10 mouse cellular contexts compared by ENCODE assay signal in the genomic region with DNA sequence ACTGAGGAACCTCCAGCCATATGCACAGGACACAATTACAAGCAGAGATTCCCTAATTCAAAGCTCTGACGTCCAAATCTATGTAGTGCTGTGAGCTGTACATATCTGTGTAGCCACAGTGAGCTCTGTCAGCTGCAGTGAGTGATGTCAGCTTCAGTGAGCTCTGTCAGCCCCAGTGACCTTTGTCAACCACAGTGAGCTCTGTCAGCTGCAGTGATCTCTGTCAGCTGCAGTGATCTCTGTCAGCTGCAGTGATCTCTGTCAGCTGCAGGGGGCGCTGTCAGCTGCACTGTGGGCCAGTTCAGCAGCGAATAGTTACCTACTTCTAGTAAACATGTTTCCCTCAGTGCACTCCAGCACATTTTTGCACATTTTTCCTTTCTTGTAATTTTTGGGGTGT. TPM values are rescaled to one million over a fixed set of nuclear protein-coding genes. Genes with fewer than 3 reads are reported as not detected.
A peak's percentile ranks its signal among the peaks of the same experiment; 100 is the strongest.
DNase-seq lines count a peak whose midpoint lies in the region; ATAC-seq lines count a peak whose summit lies in the region.
"Had no signal": no experiment of that assay in that cellular context is flagged by ENCODE, and none has a peak within 500 bp of the region (broad histone marks: within the 10 kb centered on the region; RNA-seq: fewer than 3 reads in every experiment).

No protein-coding gene starts in this region.

- peaks cover 15% of the 10 kb centered on the region for H3K4me1 ChIP-seq in hindbrain, embryonic 10.5 days (replicated peaks)
- peaks cover 36% of the 10 kb centered on the region for H3K4me1 ChIP-seq in hindbrain, embryonic 13.5 days (replicated peaks)
- 0 out of 2 replicates have a peak, but pooled peaks cover 6% of the 10 kb centered on the region for H3K4me1 ChIP-seq in embryonic facial prominence, embryonic 10.5 days
- H3K4me1 ChIP-seq: embryonic facial prominence, embryonic 12.5 days; liver, embryonic 15.5 days had no signal

- no peak overlapping the region for H3K9ac ChIP-seq in hindbrain, embryonic 13.5 days
- H3K9ac ChIP-seq: embryonic facial prominence, embryonic 12.5 days; liver, embryonic 15.5 days had no signal

- 22% methylated on average over 3 of the region's 3 CpGs for WGBS in hindbrain, embryonic 10.5 days
- WGBS in hindbrain, embryonic 13.5 days = 31% methylated on average over 3 of the region's 3 CpGs
- 24% methylated on average over 3 of the region's 3 CpGs for WGBS in embryonic facial prominence, embryonic 10.5 days

- no peak overlapping the region for H3K4me3 ChIP-seq in hindbrain, embryonic 10.5 days
- H3K4me3 ChIP-seq in hindbrain, embryonic 13.5 days = no peak overlapping the region
- H3K4me3 ChIP-seq in embryonic facial prominence, embryonic 10.5 days = no peak overlapping the region
- H3K4me3 ChIP-seq: embryonic facial prominence, embryonic 12.5 days; liver, embryonic 15.5 days had no signal

- H3K27ac ChIP-seq in hindbrain, embryonic 10.5 days = no peak overlapping the region
- no peak overlapping the region for H3K27ac ChIP-seq in hindbrain, embryonic 13.5 days
- no peak overlapping the region for H3K27ac ChIP-seq in embryonic facial prominence, embryonic 10.5 days (replicated peaks)
- H3K27ac ChIP-seq: embryonic facial prominence, embryonic 12.5 days; liver, embryonic 15.5 days had no signal

- no peaks in the 10 kb centered on the region for H3K36me3 ChIP-seq in hindbrain, embryonic 10.5 days
- H3K36me3 ChIP-seq in hindbrain, embryonic 13.5 days = no peaks in the 10 kb centered on the region
- no peaks in the 10 kb centered on the region for H3K36me3 ChIP-seq in embryonic facial prominence, embryonic 10.5 days (replicated peaks)
- H3K36me3 ChIP-seq: embryonic facial prominence, embryonic 12.5 days; liver, embryonic 15.5 days had no signal

- H3K27me3 ChIP-seq in hindbrain, embryonic 10.5 days (ENCODE audit: insufficient read depth, poor library complexity, severe bottlenecking) = 0 out of 2 replicates have a peak, but pooled peaks cover 3% of the 10 kb centered on the region
- 0 out of 2 replicates have a peak, but pooled peaks cover 12% of the 10 kb centered on the region for H3K27me3 ChIP-seq in hindbrain, embryonic 13.5 days
- H3K27me3 ChIP-seq in embryonic facial prominence, embryonic 10.5 days (replicated peaks; ENCODE audit: low read depth, poor library complexity, severe bottlenecking) = peaks cover 18% of the 10 kb centered on the region; the same call in 1 of the 2 replicates

- DNase-seq in hindbrain, embryonic 10.5 days (ENCODE audit: low spot score) = peak; percentile 25
- DNase-seq in urinary bladder, postnatal 25 days (ENCODE audit: low spot score) = peak; percentile 24
- no peak for DNase-seq in urinary bladder, postnatal 10 days (ENCODE audit: low spot score)
- DNase-seq in embryonic facial prominence, embryonic 10.5 days (ENCODE audit: low spot score) = peak; percentile 23
- DNase-seq in layer of hippocampus, postnatal 14 days (ENCODE audit: low spot score in 2 of 2) = peak; percentile 17 to 57
- DNase-seq in right cerebral cortex, postnatal 10 days (ENCODE audit: low spot score in 2 of 2) = peak; percentile 50 to 52
- no peak for DNase-seq in c-Kit-positive CD71-positive TER-119-positive erythroid progenitor cells, embryonic 14.5 days (ENCODE audit: low spot score)

- H3K4me2 ChIP-seq in hindbrain, embryonic 13.5 days = no peak overlapping the region
- H3K4me2 ChIP-seq: embryonic facial prominence, embryonic 12.5 days; liver, embryonic 15.5 days had no signal

- no peaks in the 10 kb centered on the region for H3K9me3 ChIP-seq in hindbrain, embryonic 10.5 days
- H3K9me3 ChIP-seq in hindbrain, embryonic 13.5 days = no peaks in the 10 kb centered on the region
- H3K9me3 ChIP-seq in embryonic facial prominence, embryonic 10.5 days = no peaks in the 10 kb centered on the region
- H3K9me3 ChIP-seq: embryonic facial prominence, embryonic 12.5 days; liver, embryonic 15.5 days had no signal

- ATAC-seq in hindbrain, embryonic 13.5 days (ENCODE audit: low FRiP score) = no peak

RNA-seq across cellular contexts. Expression of gene Prrxl1, which starts 10.2 kb away (rescaled TPM):
- polyA plus RNA-seq in hindbrain, embryonic 10.5 days (2016; fragmentation: Nextera tagmentation; extraction: Ambion mirVana) = 10.3 and 23.6 TPM in 2 replicates
- 39.1 and 42.4 TPM in 2 replicates for polyA plus RNA-seq in hindbrain, embryonic 13.5 days (2015; fragmentation: Nextera tagmentation; extraction: Ambion mirVana)
- 5.1 and 7.9 TPM in 2 replicates for polyA plus RNA-seq in embryonic facial prominence, embryonic 10.5 days (2016; fragmentation: Nextera tagmentation; extraction: Ambion mirVana)
- not detected for total RNA-seq in layer of hippocampus, postnatal 14 days (2021)

Comparison
In these comparisons a context has a peak if more than half of its experiments do, and no peak if none do; other contexts are left out.
1. DNase-seq: peak in hindbrain, embryonic 10.5 days (single experiment), urinary bladder, postnatal 25 days (single experiment), embryonic facial prominence, embryonic 10.5 days (single experiment), layer of hippocampus, postnatal 14 days (2 of 2) and right cerebral cortex, postnatal 10 days (2 of 2); none in urinary bladder, postnatal 10 days (single experiment) and c-Kit-positive CD71-positive TER-119-positive erythroid progenitor cells, embryonic 14.5 days (single experiment).